Mouse (Mus musculus) heart, embryonic 14.5 days (tissue): ENCODE results near the gene Lancl3. TPM values are rescaled to one million over a fixed set of nuclear protein-coding genes. Genes with fewer than 3 reads are reported as not detected.
"Not testable (repeated sequence)": the region's sequence is repeated elsewhere in the genome, so short reads cannot be mapped to it uniquely, and the experiment has no call there.

Experiments used
- ATAC-seq: fragments of 200-750 bp; cut with Nextera tagmentation; 2 replicates; pipeline ENCODE4 v1.8.0; 2017; ENCODE audit warnings: low read depth, moderate TSS enrichment; ENCODE audit not compliant: insufficient number of reproducible peaks, insufficient read depth, low FRiP score
- H3K27ac ChIP-seq, 2 experiments: fragments of 200-500 bp in 1 of 2; fragments of 300-500 bp in 1 of 2; sonication (generic) in 1 of 2; replicated peaks in 1 of 2; 2 replicates each; pipeline ENCODE4 v1.5.1; 2012 to 2014; ENCODE audit warnings: low read depth in 2 of 2, low read length in 2 of 2, control low read depth in 1 of 2, mild to moderate bottlenecking in 1 of 2, mixed read lengths in 1 of 2; ENCODE audit not compliant: control insufficient read depth in 1 of 2, insufficient read depth in 1 of 2
- H3K27me3 ChIP-seq: fragments of 300-500 bp; sonication (generic); 2 replicates; pipeline ENCODE4 v1.6.1; 2014; ENCODE audit warnings: mild to moderate bottlenecking, low read length, control low read depth; ENCODE audit not compliant: control insufficient read depth, insufficient read depth
- H3K36me3 ChIP-seq: fragments of 300-500 bp; sonication (generic); 2 replicates; pipeline ENCODE4 v1.6.1; 2014; ENCODE audit warnings: mild to moderate bottlenecking, control low read depth, low read length, mixed read lengths; ENCODE audit not compliant: control insufficient read depth, insufficient read depth
- H3K4me1 ChIP-seq, 2 experiments: fragments of 200-500 bp in 1 of 2; fragments of 300-500 bp in 1 of 2; sonication (generic) in 1 of 2; 2 replicates each; pipeline ENCODE4 v1.6.1; 2012 to 2014; ENCODE audit warnings: low read length in 2 of 2, control low read depth in 1 of 2, mixed read lengths in 1 of 2; ENCODE audit not compliant: control insufficient read depth in 2 of 2, insufficient read depth in 2 of 2
- H3K4me2 ChIP-seq: fragments of 300-500 bp; sonication (generic); 2 replicates; pipeline ENCODE4 v1.6.1; 2014; ENCODE audit warnings: mild to moderate bottlenecking, low read length
- H3K4me3 ChIP-seq, 2 experiments: fragments of 200-500 bp in 1 of 2; fragments of 300-500 bp in 1 of 2; sonication (generic) in 1 of 2; 2 replicates each; pipeline ENCODE4 v1.5.1; 2012 to 2014; ENCODE audit warnings: low read length in 2 of 2, mild to moderate bottlenecking in 2 of 2, control low read depth in 1 of 2, low read depth in 1 of 2, moderate library complexity in 1 of 2; ENCODE audit not compliant: control insufficient read depth in 1 of 2, insufficient read depth in 1 of 2
- H3K9ac ChIP-seq: fragments of 300-500 bp; sonication (generic); 2 replicates; pipeline ENCODE4 v1.6.1; 2014; ENCODE audit warnings: mild to moderate bottlenecking, low read length
- H3K9me3 ChIP-seq: fragments of 300-500 bp; sonication (generic); 2 replicates; pipeline ENCODE4 v1.6.1; 2016; ENCODE audit warnings: low read length, control low read depth; ENCODE audit not compliant: control insufficient read depth
- WGBS: fragments of 180-500 bp; shearing (Covaris S2); extraction: QIAGEN DNeasy Blood & Tissue Kit; methylation state at CpG from one replicate; pipeline ENCODE4 v1.1.7; 2014; 5-methylcytosine and 5-hydroxymethylcytosine counted together
- polyA plus RNA-seq: library from polyadenylated mRNA; unstranded; fragments of >200 nt; fragmentation: Nextera tagmentation; extraction: Ambion mirVana; gene quantifications from 2 replicates; pipeline ENCODE4 v1.2.1, GENCODE M21; 2014

The Lancl3 gene
- polyA plus RNA-seq, 1 experiment from 2014 or later: 1.1 TPM

- no peak overlapping the region for H3K27ac ChIP-seq
- H3K36me3 ChIP-seq: no peaks in the 10 kb centered on the region
- no peak for ATAC-seq
- H3K27me3 ChIP-seq: no peaks in the 10 kb centered on the region
- H3K9me3 ChIP-seq: no peaks in the 10 kb centered on the region
- H3K4me1 ChIP-seq: no peaks in the 10 kb centered on the region
- no peak overlapping the region for H3K9ac ChIP-seq
- no peak overlapping the region for H3K4me3 ChIP-seq
- 74% methylated on average over 5 of the region's 5 CpGs for WGBS
- H3K4me2 ChIP-seq: no peak overlapping the region
Observed at GRCm38 (mm10) chrX:9298413-9298864, 98.7 kb downstream of the Lancl3 start.

GRCm38 (mm10) chrX:9302791-9303190 is 103.1 kb downstream of the Lancl3 start:
- Histone ChIP-seq H3K4me1 (no peaks in the 10 kb centered on the region), H3K4me2 (no peak overlapping the region), H3K4me3 (no peak overlapping the region), H3K27ac (no peak overlapping the region), H3K27me3 (no peaks in the 10 kb centered on the region), H3K36me3 (no peaks in the 10 kb centered on the region), H3K9me3 (no peaks in the 10 kb centered on the region), H3K9ac (no peak overlapping the region)
- no peak for ATAC-seq
- WGBS: 77% methylated on average over 5 of the region's 5 CpGs

- H3K36me3 ChIP-seq: no peaks in the 10 kb centered on the region
- no peak overlapping the region for H3K27ac ChIP-seq
- no peaks in the 10 kb centered on the region for H3K4me1 ChIP-seq
- H3K27me3 ChIP-seq: no peaks in the 10 kb centered on the region
- WGBS: 73% methylated on average over 1 of the region's 1 CpGs
- H3K4me3 ChIP-seq: no peak overlapping the region
- no peaks in the 10 kb centered on the region for H3K9me3 ChIP-seq
- no peak overlapping the region for H3K9ac ChIP-seq
- no peak for ATAC-seq
- H3K4me2 ChIP-seq: no peak overlapping the region
Observed at GRCm38 (mm10) chrX:9303455-9303854, 103.8 kb downstream of the Lancl3 start.

- not testable (repeated sequence) for ATAC-seq, H3K4me2 ChIP-seq, H3K4me1 ChIP-seq, H3K27me3 ChIP-seq, H3K36me3 ChIP-seq, H3K27ac ChIP-seq, H3K9ac ChIP-seq, H3K4me3 ChIP-seq, H3K9me3 ChIP-seq
Observed at GRCm38 (mm10) chrX:9316457-9316856, 116.8 kb downstream of the Lancl3 start.

Other genes starting within 250 kb of the Lancl3 start
- gene Fthl17b, start 236.9 kb upstream of the Lancl3 start, polyA plus RNA-seq: not detected in 2 replicates
- not detected in 2 replicates for gene Fthl17c, start 223.3 kb upstream of the Lancl3 start, polyA plus RNA-seq
- gene Fthl17d, start 213.1 kb upstream of the Lancl3 start, polyA plus RNA-seq: not detected in 2 replicates
- not detected in 2 replicates for gene Fthl17e, start 166.4 kb upstream of the Lancl3 start, polyA plus RNA-seq
- not detected in 2 replicates for gene Fthl17f, start 136.9 kb upstream of the Lancl3 start, polyA plus RNA-seq
- not detected in 2 replicates for gene 4930402K13Rik, start 95.3 kb upstream of the Lancl3 start, polyA plus RNA-seq
- gene Gm14862, start 57.0 kb downstream of the Lancl3 start, polyA plus RNA-seq: 0.27 TPM in 1 of 2 replicates, not detected in the other
- 4.4 and 4.5 TPM in 2 replicates for gene Xk, start 72.9 kb downstream of the Lancl3 start, polyA plus RNA-seq
- gene H2al1m, start 83.9 kb downstream of the Lancl3 start, polyA plus RNA-seq: 0.42 TPM in 1 of 2 replicates, not detected in the other
- gene H2al1k, start 150.7 kb downstream of the Lancl3 start, polyA plus RNA-seq: not detected in 2 replicates